8 mouse cellular contexts compared by ENCODE assay signal in the genomic region with DNA sequence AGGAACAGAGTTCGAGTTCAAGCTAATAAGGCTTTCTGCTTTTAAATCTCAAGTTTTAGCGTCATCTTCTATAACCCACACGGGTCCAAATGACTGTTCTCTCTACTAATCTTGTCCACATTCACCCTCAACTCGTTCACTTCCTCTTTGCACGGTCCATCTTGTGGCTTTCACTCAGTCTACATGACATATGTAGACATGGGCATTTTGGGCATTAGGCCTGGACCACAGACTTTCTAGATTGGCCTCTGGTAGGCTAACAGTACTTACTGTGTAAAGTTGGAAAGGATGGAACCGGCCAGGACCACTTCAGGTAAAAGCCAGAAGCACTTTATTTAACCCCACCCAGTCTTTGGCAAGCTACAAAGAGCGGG. TPM values are rescaled to one million over a fixed set of nuclear protein-coding genes. Genes with fewer than 3 reads are reported as not detected.
A peak's percentile ranks its signal among the peaks of the same experiment; 100 is the strongest.
DNase-seq lines count a peak whose midpoint lies in the region; ATAC-seq and TF ChIP-seq lines count a peak whose summit lies in the region.

No protein-coding gene starts in this region.

- H3K9ac ChIP-seq in hindbrain, embryonic 11.5 days (ENCODE audit: low read depth, low read length), result no peak overlapping the region
- H3K9ac ChIP-seq in ES-Bruce4 (ENCODE audit: low read depth, poor library complexity, severe bottlenecking), result no peak overlapping the region
- no peak overlapping the region for H3K9ac ChIP-seq in embryonic facial prominence, embryonic 11.5 days (replicated peaks; ENCODE audit: low read length)

- no peaks in the 10 kb centered on the region for H3K36me3 ChIP-seq in hindbrain, embryonic 11.5 days (ENCODE audit: control insufficient read depth, insufficient read depth, low read length)
- no peaks in the 10 kb centered on the region for H3K36me3 ChIP-seq in hindbrain, embryonic 10.5 days
- H3K36me3 ChIP-seq in ES-Bruce4 (ENCODE audit: control insufficient read depth, insufficient read depth, low read length, poor library complexity, severe bottlenecking), result no peaks in the 10 kb centered on the region
- H3K36me3 ChIP-seq in embryonic facial prominence, embryonic 11.5 days (replicated peaks; ENCODE audit: control insufficient read depth, insufficient read depth, low read depth, low read length), result no peaks in the 10 kb centered on the region
- peaks cover 12% of the 10 kb centered on the region for H3K36me3 ChIP-seq in macrophage (ENCODE audit: inconsistent target)

- TF ChIP-seq POLR2A in ES-Bruce4 (IDR thresholded peaks at IDR 0.05; ENCODE audit: insufficient read depth, low read length), result no peak

- H3K27me3 ChIP-seq in hindbrain, embryonic 11.5 days (ENCODE audit: control insufficient read depth, insufficient read depth, low read length), result peaks cover 7% of the 10 kb centered on the region
- peaks cover 52% of the 10 kb centered on the region for H3K27me3 ChIP-seq in hindbrain, embryonic 10.5 days (ENCODE audit: insufficient read depth, poor library complexity, severe bottlenecking)
- H3K27me3 ChIP-seq in ES-Bruce4 (ENCODE audit: control insufficient read depth, insufficient read depth, low read length, poor library complexity, severe bottlenecking), result no peaks in the 10 kb centered on the region
- peaks cover 4% of the 10 kb centered on the region; the same call in 1 of the 2 replicates for H3K27me3 ChIP-seq in embryonic facial prominence, embryonic 11.5 days (ENCODE audit: control insufficient read depth, insufficient read depth, low read length)

- ATAC-seq in hindbrain, embryonic 11.5 days (ENCODE audit: low FRiP score), result peak; percentile 32; the same call in 1 of the 2 replicates
- ATAC-seq in embryonic facial prominence, embryonic 11.5 days (replicated peaks; ENCODE audit: insufficient number of reproducible peaks, low FRiP score, low TSS enrichment, low read depth), result peak; percentile 5

- peaks cover 38% of the 10 kb centered on the region; the same call in 1 of the 2 replicates for H3K79me2 ChIP-seq in macrophage (ENCODE audit: inconsistent target)

- WGBS in hindbrain, embryonic 11.5 days, result 73% methylated on average over 7 of the region's 7 CpGs
- WGBS in hindbrain, embryonic 10.5 days, result 71% methylated on average over 7 of the region's 7 CpGs
- 68% methylated on average over 7 of the region's 7 CpGs for WGBS in embryonic facial prominence, embryonic 11.5 days
- 26% methylated on average over 7 of the region's 7 CpGs for WGBS in macrophage (ENCODE audit: missing documents)

- H3K9me3 ChIP-seq in hindbrain, embryonic 11.5 days (ENCODE audit: control insufficient read depth, low read length), result no peaks in the 10 kb centered on the region
- H3K9me3 ChIP-seq in hindbrain, embryonic 10.5 days, result no peaks in the 10 kb centered on the region
- H3K9me3 ChIP-seq in ES-Bruce4 (replicated peaks; ENCODE audit: control insufficient read depth, insufficient read depth, low read length, poor library complexity, severe bottlenecking), result no peaks in the 10 kb centered on the region
- H3K9me3 ChIP-seq in embryonic facial prominence, embryonic 11.5 days (replicated peaks; ENCODE audit: control insufficient read depth, low read length), result no peaks in the 10 kb centered on the region

- no peak for TF ChIP-seq EP300 in ES-Bruce4 (IDR thresholded peaks at IDR 0.05; ENCODE audit: insufficient read depth, low read depth, low read length)

- H3K4me3 ChIP-seq in hindbrain, embryonic 11.5 days (ENCODE audit: low read depth, low read length), result no peak overlapping the region
- H3K4me3 ChIP-seq in hindbrain, embryonic 10.5 days, result no peak overlapping the region
- H3K4me3 ChIP-seq in ES-Bruce4 (ENCODE audit: low read depth, low read length), result peak overlapping the region; percentile 41; the same call in 1 of the 2 replicates
- H3K4me3 ChIP-seq in embryonic facial prominence, embryonic 11.5 days (ENCODE audit: low read depth, low read length), result no peak overlapping the region
- no peak overlapping the region for H3K4me3 ChIP-seq in macrophage (ENCODE audit: inconsistent target)

- no peak for DNase-seq in hindbrain, embryonic 11.5 days (ENCODE audit: low spot score)
- DNase-seq in hindbrain, embryonic 10.5 days (ENCODE audit: low spot score), result no peak
- DNase-seq in embryonic facial prominence, embryonic 11.5 days (ENCODE audit: low spot score), result no peak
- DNase-seq in urinary bladder, adult 18-20 months (ENCODE audit: low spot score in 2 of 2), result no peak
- DNase-seq in adrenal gland, adult 18-20 months (ENCODE audit: low spot score in 2 of 2), result no peak
- DNase-seq in kidney, adult 8-10 months, result no peak

- no peak overlapping the region for H3K4me2 ChIP-seq in hindbrain, embryonic 11.5 days (replicated peaks; ENCODE audit: low read depth, low read length)
- no peak overlapping the region for H3K4me2 ChIP-seq in embryonic facial prominence, embryonic 11.5 days (ENCODE audit: low read depth, low read length)

- no peak overlapping the region for H3K27ac ChIP-seq in hindbrain, embryonic 11.5 days (ENCODE audit: low read depth, low read length)
- H3K27ac ChIP-seq in hindbrain, embryonic 10.5 days, result no peak overlapping the region
- H3K27ac ChIP-seq in ES-Bruce4 (ENCODE audit: insufficient read depth, low read length) (peak overlapping the region; percentile 17; the same call in 1 of the 2 replicates), macrophage (peak overlapping the region; percentile 31; the same call in 1 of the 2 replicates)
- no peak overlapping the region for H3K27ac ChIP-seq in embryonic facial prominence, embryonic 11.5 days (replicated peaks; ENCODE audit: low read depth, low read length)

- peaks cover 4% of the 10 kb centered on the region for H3K4me1 ChIP-seq in hindbrain, embryonic 11.5 days (replicated peaks; ENCODE audit: control insufficient read depth, insufficient read depth, low read length)
- peaks cover 32% of the 10 kb centered on the region for H3K4me1 ChIP-seq in hindbrain, embryonic 10.5 days (replicated peaks)
- peaks cover 5% of the 10 kb centered on the region for H3K4me1 ChIP-seq in ES-Bruce4 (ENCODE audit: control insufficient read depth, insufficient read depth, low read length)
- H3K4me1 ChIP-seq in embryonic facial prominence, embryonic 11.5 days (ENCODE audit: control insufficient read depth, insufficient read depth, low read length), result peaks cover 4% of the 10 kb centered on the region; the same call in 1 of the 2 replicates

- no peak for TF ChIP-seq CTCF in ES-Bruce4 (IDR thresholded peaks at IDR 0.05; ENCODE audit: low read depth, low read length)

RNA-seq across cellular contexts. Expression of gene Arid5a, which starts 0.4 kb away (rescaled TPM):
- polyA plus RNA-seq in hindbrain, embryonic 11.5 days (2014; fragmentation: Nextera tagmentation; extraction: Ambion mirVana), result 1.9 and 2.7 TPM in 2 replicates
- 2.0 and 3.5 TPM in 2 replicates for polyA plus RNA-seq in hindbrain, embryonic 10.5 days (2016; fragmentation: Nextera tagmentation; extraction: Ambion mirVana)
- polyA plus RNA-seq in ES-Bruce4 (2011; ENCODE audit: insufficient read depth, insufficient read length, low read depth, missing spikeins) (3.5 and 4.1 TPM in 2 replicates), macrophage (2018) (4.5 to 30.1 TPM (median 23.6 TPM) in 3 replicates)
- polyA plus RNA-seq in embryonic facial prominence, embryonic 11.5 days (2014; fragmentation: Nextera tagmentation; extraction: Ambion mirVana), result 1.6 and 3.7 TPM in 2 replicates
- 100 to 1,000 TPM in 21 of 26 experiments, 10 to 100 TPM in 5; 60.1 to 619 (median 140) TPM for total RNA-seq in macrophage (2018; cell fraction: chromatin; rRNA removed)
- 100 to 1,000 TPM in 1 of 26 experiments, 10 to 100 TPM in 25; 17.5 to 148 (median 35.5) TPM for total RNA-seq in macrophage (2018; cell fraction: cytosol; rRNA removed)
- 100 to 1,000 TPM in 17 of 26 experiments, 10 to 100 TPM in 9; 53.1 to 603 (median 117) TPM for total RNA-seq in macrophage (2018; cell fraction: nucleus; rRNA removed)
- 1 to 10 TPM; 6.3 to 7.9 TPM for total RNA-seq in adrenal gland, adult 18-20 months (2021)

RNA-seq across cellular contexts. Expression of gene Neurl3, which starts 32.6 kb away (rescaled TPM):
- polyA plus RNA-seq in hindbrain, embryonic 11.5 days (2014; fragmentation: Nextera tagmentation; extraction: Ambion mirVana), result 0.32 and 1.3 TPM in 2 replicates
- 0.30 and 0.31 TPM in 2 replicates for polyA plus RNA-seq in hindbrain, embryonic 10.5 days (2016; fragmentation: Nextera tagmentation; extraction: Ambion mirVana)
- polyA plus RNA-seq in ES-Bruce4 (2011; ENCODE audit: insufficient read depth, insufficient read length, low read depth, missing spikeins) (not detected in 2 replicates), macrophage (2018) (58.1 to 131 TPM (median 76.9 TPM) in 3 replicates)
- 0.64 and 1.2 TPM in 2 replicates for polyA plus RNA-seq in embryonic facial prominence, embryonic 11.5 days (2014; fragmentation: Nextera tagmentation; extraction: Ambion mirVana)
- 100 to 1,000 TPM in 25 of 26 experiments, 10 to 100 TPM in 1; 94.0 to 565 (median 215) TPM for total RNA-seq in macrophage (2018; cell fraction: chromatin; rRNA removed)
- total RNA-seq in macrophage (2018; cell fraction: cytosol; rRNA removed), result 100 to 1,000 TPM in 22 of 26 experiments, 10 to 100 TPM in 4; 86.7 to 177 (median 113) TPM
- 100 to 1,000 TPM; 107 to 483 (median 177) TPM for total RNA-seq in macrophage (2018; cell fraction: nucleus; rRNA removed)
- total RNA-seq in adrenal gland, adult 18-20 months (2021), result 10 to 100 TPM in 1 of 2 experiments, 1 to 10 TPM in 1; 4.7 to 12.9 TPM

Comparison
In these comparisons a context has a peak if more than half of its experiments do, and no peak if none do; other contexts are left out.
1. H3K27ac ChIP-seq: peak in ES-Bruce4 (single experiment) and macrophage (single experiment); none in hindbrain, embryonic 11.5 days (single experiment), hindbrain, embryonic 10.5 days (single experiment) and embryonic facial prominence, embryonic 11.5 days (single experiment).
2. RNA of gene Neurl3, which starts 32.6 kb away (polyA plus RNA-seq): 58.1 to 131 TPM in macrophage; 0.32 to 1.3 TPM in hindbrain, embryonic 11.5 days, 0.64 to 1.2 TPM in embryonic facial prominence, embryonic 11.5 days, 0.30 to 0.31 TPM in hindbrain, embryonic 10.5 days and not detected in ES-Bruce4; every median in the first group is over 10 times any median in the second.